Mouse (Mus musculus) cerebellum, adult 2 months (tissue): ENCODE measurements around the gene Sppl3.

Source experiments
- CTCF ChIP-seq: fragments of 200-500 bp; IDR thresholded peaks from 2 replicates; pipeline ENCODE4 v1.5.1; 2011; ENCODE audit warnings: low read depth, mild to moderate bottlenecking, control low read depth, low read length, moderate library complexity, borderline replicate concordance; ENCODE audit not compliant: insufficient read depth
- POLR2A ChIP-seq: fragments of 200-500 bp; IDR thresholded peaks from 2 replicates; pipeline ENCODE4 v1.6.1; 2011; ENCODE audit warnings: low read length, control low read depth, borderline replicate concordance; ENCODE audit not compliant: insufficient read depth

DNA sequence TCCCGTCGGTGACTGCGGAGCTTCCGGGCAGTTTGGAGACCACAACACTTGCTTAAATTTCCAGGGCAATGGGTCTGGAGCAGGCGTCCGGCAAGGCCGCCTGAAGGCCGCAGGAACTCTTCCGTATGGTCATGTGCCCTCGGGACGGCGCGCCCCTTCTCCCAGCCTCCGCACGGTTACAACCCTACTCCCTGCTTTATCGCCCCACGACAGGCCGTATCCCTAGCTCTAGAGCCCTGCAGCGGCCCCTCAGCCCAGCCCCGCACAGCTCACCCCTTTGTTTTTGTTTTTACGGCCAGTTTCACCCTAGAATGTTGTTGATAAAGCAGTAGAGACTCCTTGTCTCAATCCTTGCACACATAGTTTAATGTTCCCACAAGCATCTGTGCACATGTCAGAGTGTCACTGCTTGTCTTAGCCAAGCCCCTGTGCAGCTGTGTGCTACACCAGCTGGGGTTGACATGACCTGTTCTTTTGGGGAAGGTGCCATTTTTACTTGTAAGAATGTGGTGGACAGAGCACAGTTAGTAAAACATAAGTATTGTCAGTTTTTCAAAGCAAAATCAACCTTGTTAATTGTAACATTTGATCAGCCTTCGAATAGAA, 43.0 kb downstream of the Sppl3 start:
- TF ChIP-seq CTCF (no peak), POLR2A (no peak)
